12 mouse cellular contexts compared by ENCODE assay signal in the genomic region with DNA sequence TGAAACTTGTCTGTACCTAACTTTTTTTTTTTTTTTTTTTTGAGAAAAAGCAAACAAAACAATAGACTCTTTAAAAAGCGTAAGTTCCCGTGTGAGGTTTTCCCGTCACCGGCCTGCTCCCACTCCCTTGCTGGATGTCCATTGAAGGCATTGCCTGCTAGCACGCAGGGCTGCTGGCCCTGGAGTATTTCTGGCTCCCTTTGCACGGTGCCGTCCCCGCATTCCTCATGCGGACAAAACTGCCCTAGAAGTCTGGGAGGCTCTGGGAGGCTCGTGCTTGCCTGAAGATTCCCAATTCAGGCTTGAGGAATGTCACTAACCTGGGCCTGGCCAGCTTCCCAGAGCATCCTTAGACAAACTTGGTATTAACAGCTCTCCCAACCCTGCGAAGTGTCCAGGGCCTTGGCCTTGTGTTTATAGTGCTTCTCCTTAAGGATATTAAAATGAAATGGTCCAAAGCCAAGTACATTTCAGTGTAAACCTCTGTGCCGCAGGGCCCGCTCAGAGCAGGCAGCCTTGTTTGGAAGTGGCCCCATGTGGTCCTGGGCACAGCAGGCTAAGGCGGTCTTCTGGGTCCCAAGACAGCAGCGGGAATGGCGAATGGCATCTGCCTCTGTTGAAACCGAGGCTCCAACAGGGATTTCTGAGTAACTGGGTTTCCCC. TPM values are rescaled to one million over a fixed set of nuclear protein-coding genes. Genes with fewer than 3 reads are reported as not detected.
DNase-seq lines count a peak whose midpoint lies in the region; ATAC-seq and TF ChIP-seq lines count a peak whose summit lies in the region.
"Had no signal": no experiment of that assay in that cellular context is flagged by ENCODE, and none has a peak within 500 bp of the region (broad histone marks: within the 10 kb centered on the region; RNA-seq: fewer than 3 reads in every experiment).

No protein-coding gene starts in this region.

- H3K4me1 ChIP-seq in heart, embryonic 16.5 days (ENCODE audit: control insufficient read depth, insufficient read depth, low read length): peaks cover 11% of the 10 kb centered on the region
- H3K4me1 ChIP-seq in midbrain, embryonic 13.5 days (replicated peaks): peaks cover 5% of the 10 kb centered on the region; the same call in 1 of the 2 replicates
- no peaks in the 10 kb centered on the region for H3K4me1 ChIP-seq in midbrain, embryonic 11.5 days (ENCODE audit: control insufficient read depth, insufficient read depth, low read length)
- no peaks in the 10 kb centered on the region for H3K4me1 ChIP-seq in stomach, embryonic 16.5 days (ENCODE audit: control insufficient read depth, insufficient read depth, low read length)

- peaks cover 6% of the 10 kb centered on the region for H3K36me3 ChIP-seq in heart, embryonic 16.5 days (ENCODE audit: control insufficient read depth, insufficient read depth)
- H3K36me3 ChIP-seq in midbrain, embryonic 13.5 days: peaks cover 7% of the 10 kb centered on the region
- H3K36me3 ChIP-seq in midbrain, embryonic 11.5 days (ENCODE audit: control insufficient read depth, insufficient read depth, low read length): no peaks in the 10 kb centered on the region
- peaks cover 6% of the 10 kb centered on the region; the same call in 1 of the 2 replicates for H3K36me3 ChIP-seq in stomach, embryonic 16.5 days (ENCODE audit: control insufficient read depth, insufficient read depth, low read length)

- intact Hi-C loops in gastrocnemius, adult 2 months (cut with DNase I): loop anchor here (2.0 to 5.0 kb wide), 3 partner anchors 29 to 56 kb away; a partner anchor contains a TSS
- intact Hi-C loops in heart, postnatal 14 days (cut with DNase I): loop anchor here (1.0 kb wide), 1 partner anchor 29 kb away; no protein-coding TSS in a partner anchor

- H3K4me2 ChIP-seq in heart, embryonic 16.5 days (ENCODE audit: low read depth, low read length): no peak overlapping the region
- no peak overlapping the region for H3K4me2 ChIP-seq in midbrain, embryonic 13.5 days (replicated peaks)
- H3K4me2 ChIP-seq in midbrain, embryonic 11.5 days: no peak overlapping the region
- no peak overlapping the region for H3K4me2 ChIP-seq in stomach, embryonic 16.5 days (ENCODE audit: low read depth, low read length)

- no peak for DNase-seq in gastrocnemius, adult 2 months
- DNase-seq in gastrocnemius, postnatal 4 days (ENCODE audit: low spot score in 2 of 2): no peak
- no peak for DNase-seq in heart, postnatal 14 days
- DNase-seq in midbrain, embryonic 11.5 days (ENCODE audit: low spot score, missing footprints): no peak
- DNase-seq in retina, embryonic 14.5 days (ENCODE audit: low spot score): no peak
- DNase-seq: adrenal gland, adult 8-10 months; forebrain, postnatal 0 days had no signal

- H3K4me3 ChIP-seq in gastrocnemius, adult 2 months: no peak overlapping the region
- H3K4me3 ChIP-seq in heart, embryonic 16.5 days (ENCODE audit: low read length): no peak overlapping the region
- H3K4me3 ChIP-seq in midbrain, embryonic 13.5 days (replicated peaks): no peak overlapping the region
- H3K4me3 ChIP-seq in midbrain, embryonic 11.5 days (ENCODE audit: low read depth, low read length): no peak overlapping the region
- no peak overlapping the region for H3K4me3 ChIP-seq in stomach, embryonic 16.5 days (replicated peaks; ENCODE audit: low read length)

- no peaks in the 10 kb centered on the region for H3K9me3 ChIP-seq in heart, embryonic 16.5 days (replicated peaks; ENCODE audit: control insufficient read depth, low read length)
- H3K9me3 ChIP-seq in midbrain, embryonic 13.5 days: no peaks in the 10 kb centered on the region
- no peaks in the 10 kb centered on the region for H3K9me3 ChIP-seq in midbrain, embryonic 11.5 days (ENCODE audit: control insufficient read depth, low read length)
- H3K9me3 ChIP-seq in stomach, embryonic 16.5 days (replicated peaks; ENCODE audit: control insufficient read depth, low read length): no peaks in the 10 kb centered on the region

- H3K9ac ChIP-seq in heart, embryonic 16.5 days (ENCODE audit: low read length): no peak overlapping the region
- no peak overlapping the region for H3K9ac ChIP-seq in midbrain, embryonic 13.5 days (replicated peaks)
- H3K9ac ChIP-seq in midbrain, embryonic 11.5 days (ENCODE audit: low read length): no peak overlapping the region
- no peak overlapping the region; the same call in 1 of the 2 replicates for H3K9ac ChIP-seq in stomach, embryonic 16.5 days (ENCODE audit: low read length)
- H3K9ac ChIP-seq: forebrain, postnatal 0 days had no signal

- no peak for TF ChIP-seq CTCF in gastrocnemius, adult 2 months (IDR thresholded peaks at IDR 0.05)

- WGBS in heart, embryonic 16.5 days: 44% methylated on average over 17 of the region's 17 CpGs
- 67% methylated on average over 17 of the region's 17 CpGs for WGBS in midbrain, embryonic 13.5 days
- WGBS in midbrain, embryonic 11.5 days: 67% methylated on average over 17 of the region's 17 CpGs
- 51% methylated on average over 17 of the region's 17 CpGs for WGBS in stomach, embryonic 16.5 days

- H3K27me3 ChIP-seq in heart, embryonic 16.5 days (ENCODE audit: control insufficient read depth, insufficient read depth, low read length): no peaks in the 10 kb centered on the region
- H3K27me3 ChIP-seq in midbrain, embryonic 13.5 days: no peaks in the 10 kb centered on the region
- no peaks in the 10 kb centered on the region for H3K27me3 ChIP-seq in midbrain, embryonic 11.5 days (ENCODE audit: control insufficient read depth, insufficient read depth, low read length)
- H3K27me3 ChIP-seq in stomach, embryonic 16.5 days (ENCODE audit: control insufficient read depth, insufficient read depth, low read length): no peaks in the 10 kb centered on the region

- peak overlapping the region; percentile 88 for H3K27ac ChIP-seq in gastrocnemius, adult 2 months
- peak overlapping the region; percentile 60 for H3K27ac ChIP-seq in heart, embryonic 16.5 days (ENCODE audit: low read length)
- 0 out of 2 replicates have a peak overlapping the region, but pooled peaks have one; percentile 1 for H3K27ac ChIP-seq in midbrain, embryonic 13.5 days
- no peak overlapping the region for H3K27ac ChIP-seq in midbrain, embryonic 11.5 days (ENCODE audit: low read depth, low read length)
- H3K27ac ChIP-seq in stomach, embryonic 16.5 days (ENCODE audit: low read length): peak overlapping the region; percentile 79

- ATAC-seq in heart, embryonic 16.5 days (replicated peaks; ENCODE audit: extremely low read depth, insufficient read depth, low FRiP score): peak; percentile 62
- ATAC-seq in midbrain, embryonic 13.5 days: no peak
- ATAC-seq in midbrain, embryonic 11.5 days (ENCODE audit: low FRiP score): no peak
- peak; percentile 78 for ATAC-seq in stomach, embryonic 16.5 days (ENCODE audit: insufficient read depth, low FRiP score)
- ATAC-seq: midbrain, embryonic 16.5 days had no signal

RNA-seq across cellular contexts. Expression of a gene that starts 54.2 kb away (rescaled TPM):
- 10 to 100 TPM; 23.3 to 25.3 TPM for total RNA-seq in gastrocnemius, adult 2 months (2021)
- total RNA-seq in gastrocnemius, postnatal 4 days (2021): 10 to 100 TPM; 26.5 to 33.2 TPM
- polyA plus RNA-seq in heart, embryonic 16.5 days (2015; fragmentation: Nextera tagmentation; extraction: Ambion mirVana): 17.5 and 18.1 TPM in 2 replicates
- total RNA-seq in heart, postnatal 14 days (2021): 10 to 100 TPM; 21.9 to 22.0 TPM
- polyA plus RNA-seq in midbrain, embryonic 13.5 days (2015; fragmentation: Nextera tagmentation; extraction: Ambion mirVana): 13.3 and 16.6 TPM in 2 replicates
- polyA plus RNA-seq in midbrain, embryonic 11.5 days (2014; fragmentation: Nextera tagmentation; extraction: Ambion mirVana): 36.9 and 37.9 TPM in 2 replicates
- 28.4 and 29.8 TPM in 2 replicates for polyA plus RNA-seq in stomach, embryonic 16.5 days (2015; fragmentation: Nextera tagmentation; extraction: Ambion mirVana)

RNA-seq across cellular contexts. Expression of a gene that starts 56.3 kb away (rescaled TPM):
- total RNA-seq in gastrocnemius, adult 2 months (2021): 10 to 100 TPM; 21.3 to 23.6 TPM
- total RNA-seq in gastrocnemius, postnatal 4 days (2021): 10 to 100 TPM; 17.3 to 19.1 TPM
- polyA plus RNA-seq in heart, embryonic 16.5 days (2015; fragmentation: Nextera tagmentation; extraction: Ambion mirVana): 10.8 and 13.0 TPM in 2 replicates
- total RNA-seq in heart, postnatal 14 days (2021): 10 to 100 TPM; 15.5 TPM
- polyA plus RNA-seq in midbrain, embryonic 13.5 days (2015; fragmentation: Nextera tagmentation; extraction: Ambion mirVana): 33.3 and 34.4 TPM in 2 replicates
- 22.1 and 23.6 TPM in 2 replicates for polyA plus RNA-seq in midbrain, embryonic 11.5 days (2014; fragmentation: Nextera tagmentation; extraction: Ambion mirVana)
- 22.3 and 28.4 TPM in 2 replicates for polyA plus RNA-seq in stomach, embryonic 16.5 days (2015; fragmentation: Nextera tagmentation; extraction: Ambion mirVana)

RNA-seq across cellular contexts. Expression of a gene that starts 58.2 kb away (rescaled TPM):
- total RNA-seq in gastrocnemius, adult 2 months (2021): 100 to 1,000 TPM; 235 to 336 TPM
- 10 to 100 TPM; 28.3 to 34.2 TPM for total RNA-seq in gastrocnemius, postnatal 4 days (2021)
- polyA plus RNA-seq in heart, embryonic 16.5 days (2015; fragmentation: Nextera tagmentation; extraction: Ambion mirVana): 3.3 and 3.8 TPM in 2 replicates
- 1 to 10 TPM; 5.0 to 5.8 TPM for total RNA-seq in heart, postnatal 14 days (2021)
- polyA plus RNA-seq in midbrain, embryonic 13.5 days (2015; fragmentation: Nextera tagmentation; extraction: Ambion mirVana): 2.6 and 2.8 TPM in 2 replicates
- 0.91 and 1.3 TPM in 2 replicates for polyA plus RNA-seq in midbrain, embryonic 11.5 days (2014; fragmentation: Nextera tagmentation; extraction: Ambion mirVana)
- polyA plus RNA-seq in stomach, embryonic 16.5 days (2015; fragmentation: Nextera tagmentation; extraction: Ambion mirVana): 8.1 and 9.5 TPM in 2 replicates
- total RNA-seq: MEL had no signal

Comparison
In these comparisons a context has a peak if more than half of its experiments do, and no peak if none do; other contexts are left out.
1. ATAC-seq: peak in heart, embryonic 16.5 days (single experiment) and stomach, embryonic 16.5 days (single experiment); none in midbrain, embryonic 13.5 days (single experiment) and midbrain, embryonic 11.5 days (single experiment).